Mouse (Mus musculus) testis, adult 2 months (tissue): ENCODE measurements around the gene Mael. TPM values are rescaled to one million over a fixed set of nuclear protein-coding genes. Genes with fewer than 3 reads are reported as not detected.
A peak's percentile ranks its signal among the peaks of the same experiment; 100 is the strongest.

ENCODE experiments used
- H3K27ac ChIP-seq: fragments of 200-500 bp; 2 replicates; pipeline ENCODE4 v1.5.1; 2012; ENCODE audit warnings: low read depth, low read length; ENCODE audit not compliant: control insufficient read depth, insufficient read depth
- H3K27me3 ChIP-seq: fragments of 200-500 bp; 2 replicates; pipeline ENCODE4 v1.6.1; 2012; ENCODE audit warnings: mild to moderate bottlenecking, low read length, moderate library complexity; ENCODE audit not compliant: control insufficient read depth, insufficient read depth
- H3K36me3 ChIP-seq: fragments of 200-500 bp; 2 replicates; pipeline ENCODE4 v1.6.1; 2012; ENCODE audit warnings: mild to moderate bottlenecking, low read length; ENCODE audit not compliant: control insufficient read depth, insufficient read depth
- H3K4me1 ChIP-seq: fragments of 200-500 bp; 2 replicates; pipeline ENCODE4 v1.6.1; 2012; ENCODE audit warnings: low read length; ENCODE audit not compliant: control insufficient read depth, insufficient read depth
- H3K4me3 ChIP-seq: fragments of 200-500 bp; 2 replicates; pipeline ENCODE4 v1.5.1; 2012; ENCODE audit warnings: low read depth, mild to moderate bottlenecking, low read length, moderate library complexity, mixed read lengths; ENCODE audit not compliant: control insufficient read depth
- CTCF ChIP-seq: fragments of 200-500 bp; IDR thresholded peaks from 2 replicates; pipeline ENCODE4 v1.5.1; 2012; ENCODE audit warnings: low read depth, mild to moderate bottlenecking, inconsistent platforms, low read length, moderate library complexity; ENCODE audit not compliant: control insufficient read depth, insufficient read depth, insufficient replicate concordance
- POLR2A ChIP-seq: fragments of 200-500 bp; IDR thresholded peaks from 2 replicates; pipeline ENCODE4 v1.6.1; 2012; ENCODE audit warnings: low read depth, mild to moderate bottlenecking, inconsistent platforms, low read length, moderate library complexity; ENCODE audit not compliant: control insufficient read depth
- polyA plus RNA-seq: library from polyadenylated mRNA; depleted of rRNA; stranded (reverse); fragments of >200 nt; gene quantifications from 2 replicates; pipeline ENCODE4 v1.2.3, GENCODE M21; 2012

The Mael gene
- polyA plus RNA-seq, 1 experiment: 776 TPM

- TF ChIP-seq POLR2A: no peak
- H3K4me3 ChIP-seq: no peak overlapping the region
- no peaks in the 10 kb centered on the region for H3K36me3 ChIP-seq
- H3K4me1 ChIP-seq: peaks cover 11% of the 10 kb centered on the region
- H3K27me3 ChIP-seq: no peaks in the 10 kb centered on the region; the same call in 1 of the 2 replicates
- H3K27ac ChIP-seq: no peak overlapping the region
Observed at GRCm38 (mm10) chr1:166256898-166257297, 18.4 kb upstream of the Mael start.

- Histone ChIP-seq H3K4me3 (no peak overlapping the region), H3K27me3 (no peaks in the 10 kb centered on the region; the same call in 1 of the 2 replicates), H3K4me1 (peaks cover 11% of the 10 kb centered on the region), H3K36me3 (no peaks in the 10 kb centered on the region), H3K27ac (no peak overlapping the region)
- TF ChIP-seq POLR2A: no peak
- no peak for TF ChIP-seq CTCF
Observed at GRCm38 (mm10) chr1:166256302-166256701, 17.8 kb upstream of the Mael start.

- Histone ChIP-seq H3K4me3 (no peak overlapping the region), H3K4me1 (peaks cover 11% of the 10 kb centered on the region), H3K27me3 (no peaks in the 10 kb centered on the region; the same call in 1 of the 2 replicates), H3K36me3 (no peaks in the 10 kb centered on the region), H3K27ac (no peak overlapping the region)
- TF ChIP-seq CTCF (no peak), POLR2A (no peak)
Observed at GRCm38 (mm10) chr1:166255651-166256050, 17.1 kb upstream of the Mael start.

GRCm38 (mm10) chr1:166255091-166255490 lies 16.5 kb upstream of the Mael start:
- Histone ChIP-seq H3K36me3 (no peaks in the 10 kb centered on the region), H3K27ac (no peak overlapping the region), H3K4me3 (no peak overlapping the region), H3K4me1 (peaks cover 11% of the 10 kb centered on the region), H3K27me3 (no peaks in the 10 kb centered on the region; the same call in 1 of the 2 replicates)
- no peak for TF ChIP-seq POLR2A
- TF ChIP-seq CTCF: no peak

GRCm38 (mm10) chr1:166253898-166254894 lies 15.6 kb upstream of the Mael start, which contains the start of gene Ildr2:
Gene Ildr2 (plus strand): TSS chr1:166254139.
- Histone ChIP-seq H3K27ac (no peak within 1 kb of the TSS), H3K36me3 (no peaks in the 10 kb centered on the region), H3K27me3 (no peaks in the 10 kb centered on the region; the same call in 1 of the 2 replicates), H3K4me1 (peaks cover 11% of the 10 kb centered on the region), H3K4me3 (peak within 1 kb of the TSS; percentile 61)
- TF ChIP-seq CTCF: no peak
- TF ChIP-seq POLR2A: no peak

- Histone ChIP-seq H3K27me3 (no peaks in the 10 kb centered on the region), H3K4me3 (no peak overlapping the region), H3K36me3 (no peaks in the 10 kb centered on the region), H3K4me1 (no peaks in the 10 kb centered on the region), H3K27ac (no peak overlapping the region)
- no peak for TF ChIP-seq POLR2A
Observed at GRCm38 (mm10) chr1:166244285-166244684, 5.7 kb upstream of the Mael start.

- Histone ChIP-seq H3K27ac (no peak overlapping the region), H3K27me3 (no peaks in the 10 kb centered on the region), H3K4me3 (no peak overlapping the region), H3K4me1 (no peaks in the 10 kb centered on the region), H3K36me3 (no peaks in the 10 kb centered on the region; the same call in 1 of the 2 replicates)
- TF ChIP-seq POLR2A (no peak), CTCF (no peak)
Observed at GRCm38 (mm10) chr1:166214181-166214580, 24.4 kb downstream of the Mael start.

- H3K4me3 ChIP-seq: no peak overlapping the region
- H3K4me1 ChIP-seq: no peaks in the 10 kb centered on the region
- no peaks in the 10 kb centered on the region; the same call in 1 of the 2 replicates for H3K36me3 ChIP-seq
- no peak for TF ChIP-seq CTCF
- TF ChIP-seq POLR2A: no peak
- H3K27me3 ChIP-seq: no peaks in the 10 kb centered on the region
- H3K27ac ChIP-seq: no peak overlapping the region
Observed at GRCm38 (mm10) chr1:166209371-166209770, 29.2 kb downstream of the Mael start.
